Mouse (Mus musculus) limb, embryonic 13.5 days (tissue): ENCODE results near the gene D930020B18Rik. TPM values are rescaled to one million over a fixed set of nuclear protein-coding genes. Genes with fewer than 3 reads are reported as not detected.

ENCODE experiments used
- ATAC-seq: fragments of 200-750 bp; cut with Nextera tagmentation; 2 replicates; pipeline ENCODE4 v1.8.0; 2017; ENCODE audit warnings: low read depth, moderate number of reproducible peaks, moderate TSS enrichment; ENCODE audit not compliant: low FRiP score
- H3K27ac ChIP-seq: fragments of 300-500 bp; sonication (generic); 2 replicates; pipeline ENCODE4 v1.5.1; 2015; ENCODE audit warnings: inconsistent platforms, mild to moderate bottlenecking, moderate library complexity
- H3K27me3 ChIP-seq: fragments of 300-500 bp; sonication (generic); 2 replicates; pipeline ENCODE4 v1.6.1; 2015; ENCODE audit warnings: mild to moderate bottlenecking, inconsistent platforms
- H3K36me3 ChIP-seq: fragments of 300-500 bp; sonication (generic); 2 replicates; pipeline ENCODE4 v1.6.1; 2015; ENCODE audit warnings: inconsistent platforms, mild to moderate bottlenecking, moderate library complexity
- H3K4me1 ChIP-seq: fragments of 300-500 bp; sonication (generic); 2 replicates; pipeline ENCODE4 v1.6.1; 2015; ENCODE audit warnings: inconsistent platforms
- H3K4me2 ChIP-seq: fragments of 300-500 bp; sonication (generic); replicated peaks from 2 replicates; pipeline ENCODE4 v1.6.1; 2015; ENCODE audit warnings: inconsistent platforms, mild to moderate bottlenecking, moderate library complexity
- H3K4me3 ChIP-seq: fragments of 300-500 bp; sonication (generic); 2 replicates; pipeline ENCODE4 v1.5.1; 2015; ENCODE audit warnings: moderate library complexity, mild to moderate bottlenecking, inconsistent platforms
- H3K9ac ChIP-seq: fragments of 300-500 bp; sonication (generic); 2 replicates; pipeline ENCODE4 v1.6.1; 2015; ENCODE audit warnings: mild to moderate bottlenecking, inconsistent platforms
- H3K9me3 ChIP-seq: fragments of 300-500 bp; sonication (generic); 2 replicates; pipeline ENCODE4 v1.6.1; 2016; ENCODE audit warnings: inconsistent platforms
- WGBS: fragments of 180-500 bp; shearing (Covaris S2); methylation state at CpG from one replicate; pipeline ENCODE4 v1.1.7; 2015; 5-methylcytosine and 5-hydroxymethylcytosine counted together
- microRNA-seq: library from miRNA; unstranded; fragments of <30 nt; microRNA quantifications from one replicate; pipeline ENCODE4, GENCODE M21; 2016
- polyA plus RNA-seq: library from polyadenylated mRNA; unstranded; fragments of >200 nt; fragmentation: Nextera tagmentation; extraction: Ambion mirVana; gene quantifications from 2 replicates; pipeline ENCODE4 v1.2.1, GENCODE M21; 2015

The D930020B18Rik gene
- polyA plus RNA-seq, 1 experiment from 2014 or later: 1.2 TPM

DNA sequence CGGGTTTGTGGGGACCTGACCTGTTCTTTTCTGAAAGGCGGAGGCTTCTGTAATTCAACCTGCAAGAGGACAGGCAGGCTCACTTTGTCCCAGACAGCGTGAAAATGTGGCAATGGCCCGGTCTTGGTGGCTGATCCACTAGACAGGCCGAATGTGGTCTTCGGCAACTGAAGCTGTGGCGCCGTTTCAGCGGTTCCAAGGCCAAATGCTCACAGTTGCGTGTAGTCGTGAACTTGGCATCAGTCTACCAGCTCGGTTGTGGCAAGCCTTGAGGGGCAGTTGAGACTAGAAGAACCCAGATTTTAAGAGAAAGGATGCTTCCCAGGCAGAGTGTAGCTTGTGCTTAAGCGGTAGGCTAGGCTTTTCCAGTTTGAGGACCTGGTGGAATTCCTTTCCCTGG, 79.3 kb downstream of the D930020B18Rik start:
- H3K9me3 ChIP-seq: peaks cover 17% of the 10 kb centered on the region
- 93% methylated on average over 13 of the region's 13 CpGs for WGBS
- H3K27me3 ChIP-seq: no peaks in the 10 kb centered on the region
- H3K9ac ChIP-seq: no peak overlapping the region
- ATAC-seq: no peak
- H3K27ac ChIP-seq: no peak overlapping the region
- H3K4me3 ChIP-seq: no peak overlapping the region
- H3K36me3 ChIP-seq: no peaks in the 10 kb centered on the region
- H3K4me2 ChIP-seq: no peak overlapping the region
- H3K4me1 ChIP-seq: no peaks in the 10 kb centered on the region

GRCm38 (mm10) chr10:121726505-121726904, 85.1 kb downstream of the D930020B18Rik start:
- no peaks in the 10 kb centered on the region for H3K4me1 ChIP-seq
- 67% methylated on average over 4 of the region's 4 CpGs for WGBS

GRCm38 (mm10) chr10:121727151-121727550, 85.8 kb downstream of the D930020B18Rik start:
- 0 out of 2 replicates have a peak, but pooled peaks cover 2% of the 10 kb centered on the region for H3K9me3 ChIP-seq
- no peak overlapping the region for H3K4me3 ChIP-seq
- H3K36me3 ChIP-seq: no peaks in the 10 kb centered on the region
- WGBS: 68% methylated on average over 4 of the region's 4 CpGs
- ATAC-seq: no peak
- no peak overlapping the region for H3K27ac ChIP-seq
- H3K4me2 ChIP-seq: no peak overlapping the region
- no peaks in the 10 kb centered on the region for H3K27me3 ChIP-seq
- no peak overlapping the region for H3K9ac ChIP-seq
- no peaks in the 10 kb centered on the region for H3K4me1 ChIP-seq

More at GRCm38 (mm10) chr10:121726505-121726904, 85.1 kb downstream of the D930020B18Rik start:
- H3K9me3 ChIP-seq: peaks cover 8% of the 10 kb centered on the region; the same call in 1 of the 2 replicates
- no peak overlapping the region for H3K9ac ChIP-seq
- no peaks in the 10 kb centered on the region for H3K36me3 ChIP-seq
- no peak overlapping the region for H3K4me3 ChIP-seq
- no peak overlapping the region for H3K4me2 ChIP-seq
- no peak for ATAC-seq
- no peak overlapping the region for H3K27ac ChIP-seq
- H3K27me3 ChIP-seq: no peaks in the 10 kb centered on the region

GRCm38 (mm10) chr10:121728226-121728625, 86.8 kb downstream of the D930020B18Rik start:
- no peak overlapping the region for H3K27ac ChIP-seq
- no peak overlapping the region for H3K4me3 ChIP-seq
- ATAC-seq: no peak
- no peak overlapping the region for H3K4me2 ChIP-seq
- no peaks in the 10 kb centered on the region for H3K36me3 ChIP-seq
- WGBS: 97% methylated on average over 4 of the region's 4 CpGs
- no peaks in the 10 kb centered on the region for H3K4me1 ChIP-seq
- no peak overlapping the region for H3K9ac ChIP-seq
- H3K27me3 ChIP-seq: no peaks in the 10 kb centered on the region
- no peaks in the 10 kb centered on the region for H3K9me3 ChIP-seq

- Histone ChIP-seq H3K4me2 (no peak overlapping the region), H3K4me3 (no peak overlapping the region), H3K4me1 (no peaks in the 10 kb centered on the region), H3K27me3 (no peaks in the 10 kb centered on the region), H3K9me3 (no peaks in the 10 kb centered on the region), H3K9ac (no peak overlapping the region), H3K36me3 (no peaks in the 10 kb centered on the region), H3K27ac (no peak overlapping the region)
- WGBS: 90% methylated on average over 8 of the region's 8 CpGs
- ATAC-seq: no peak
These were observed 89.8 kb downstream of the D930020B18Rik start for GRCm38 (mm10) chr10:121731048-121731725.

GRCm38 (mm10) chr10:121732542-121732941, 91.2 kb downstream of the D930020B18Rik start:
- H3K27ac ChIP-seq: no peak overlapping the region
- no peak for ATAC-seq
- H3K4me1 ChIP-seq: no peaks in the 10 kb centered on the region
- H3K9me3 ChIP-seq: no peaks in the 10 kb centered on the region
- H3K4me3 ChIP-seq: no peak overlapping the region
- 89% methylated on average over 9 of the region's 9 CpGs for WGBS
- no peaks in the 10 kb centered on the region for H3K27me3 ChIP-seq
- no peak overlapping the region for H3K9ac ChIP-seq
- H3K36me3 ChIP-seq: no peaks in the 10 kb centered on the region
- H3K4me2 ChIP-seq: no peak overlapping the region

GRCm38 (mm10) chr10:121737256-121737655, 95.9 kb downstream of the D930020B18Rik start:
- Histone ChIP-seq H3K27ac (no peak overlapping the region), H3K36me3 (no peaks in the 10 kb centered on the region), H3K4me3 (no peak overlapping the region), H3K4me2 (no peak overlapping the region), H3K9me3 (no peaks in the 10 kb centered on the region), H3K9ac (no peak overlapping the region), H3K4me1 (peaks cover 8% of the 10 kb centered on the region), H3K27me3 (no peaks in the 10 kb centered on the region)
- no peak for ATAC-seq
- WGBS: 87% methylated on average over 3 of the region's 3 CpGs

DNA sequence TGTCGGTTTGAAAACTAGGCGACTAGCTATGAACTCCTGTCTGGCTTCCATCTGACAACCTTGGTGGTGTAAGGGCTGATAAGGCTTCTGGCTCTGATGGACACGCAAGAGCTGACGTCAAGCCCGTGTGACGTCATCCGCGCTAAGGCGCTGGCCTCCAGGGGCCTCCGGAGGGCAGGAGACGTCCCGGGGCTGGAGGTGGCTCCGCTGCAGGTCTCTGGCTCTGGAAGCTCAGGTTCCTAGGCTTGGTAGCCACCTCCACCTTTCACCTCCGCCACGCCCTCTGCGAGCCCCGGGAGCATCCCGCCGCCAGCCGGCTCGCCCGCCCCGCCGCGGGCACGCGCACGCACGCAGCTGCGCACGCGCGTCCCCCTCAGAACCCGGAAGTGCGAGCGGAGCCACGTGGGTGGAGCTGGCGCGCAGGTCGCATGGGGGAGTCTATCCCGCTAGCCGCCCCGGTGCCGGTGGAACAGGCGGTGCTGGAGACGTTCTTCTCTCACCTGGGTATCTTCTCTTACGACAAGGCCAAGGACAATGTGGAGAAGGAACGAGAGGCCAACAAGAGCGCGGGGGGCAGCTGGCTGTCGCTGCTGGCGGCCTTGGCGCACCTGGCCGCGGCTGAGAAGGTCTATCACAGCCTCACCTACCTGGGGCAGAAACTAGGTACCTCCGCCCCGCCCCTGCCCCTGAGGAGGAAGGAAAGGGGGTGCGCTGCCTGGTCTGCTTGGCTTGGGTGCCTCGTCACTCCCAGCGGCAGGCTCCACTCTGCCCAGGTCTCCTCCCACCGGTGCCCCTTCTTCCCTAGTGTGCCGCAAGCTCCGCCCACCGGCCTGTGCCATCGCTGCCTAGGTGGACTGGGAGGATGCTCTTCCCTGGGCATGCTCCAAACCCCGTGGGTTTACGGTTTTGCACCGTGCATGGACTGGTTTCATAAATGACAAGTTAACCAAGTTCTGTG, 98.4 kb downstream of the D930020B18Rik start, which contains the start of gene BC048403:
Gene BC048403, plus strand, starts transcription at position 390 of the 958 bp plus-strand sequence.
- H3K4me2 ChIP-seq: peak within 1 kb of the TSS; percentile 97
- no peaks in the 10 kb centered on the region for H3K36me3 ChIP-seq
- H3K27me3 ChIP-seq: no peaks in the 10 kb centered on the region
- WGBS: under 1% methylated on average over 66 of the region's 68 CpGs
- peak; percentile 91 for ATAC-seq
- peak within 1 kb of the TSS; percentile 88 for H3K4me3 ChIP-seq
- peaks cover 8% of the 10 kb centered on the region for H3K4me1 ChIP-seq
- no peaks in the 10 kb centered on the region for H3K9me3 ChIP-seq
- H3K9ac ChIP-seq: peak within 1 kb of the TSS; percentile 74
- 0 out of 2 replicates have a peak within 1 kb of the TSS, but pooled peaks have one; percentile 22 for H3K27ac ChIP-seq

- Histone ChIP-seq H3K4me2 (no peak overlapping the region), H3K9ac (no peak overlapping the region), H3K27ac (no peak overlapping the region), H3K36me3 (peaks cover 20% of the 10 kb centered on the region), H3K9me3 (no peaks in the 10 kb centered on the region), H3K4me3 (no peak overlapping the region), H3K27me3 (no peaks in the 10 kb centered on the region), H3K4me1 (peaks cover 8% of the 10 kb centered on the region)
- ATAC-seq: no peak
- 33% methylated on average over 4 of the region's 4 CpGs for WGBS
These were observed 100.9 kb downstream of the D930020B18Rik start for GRCm38 (mm10) chr10:121742336-121742735.

Small RNAs within 50 kb of the gene (microRNA-seq; reads per million reads assigned to microRNA genes)
- gene Gm24330: not detected

Other genes with a start within 250 kb of the D930020B18Rik start
- 17.8 and 18.1 TPM in 2 replicates for gene Rassf3, start 165.2 kb upstream of the D930020B18Rik start, polyA plus RNA-seq
- gene Tbk1, start 54.8 kb upstream of the D930020B18Rik start, polyA plus RNA-seq: 31.1 and 32.5 TPM in 2 replicates
- 45.8 and 46.0 TPM in 2 replicates for gene Xpot, start 15.3 kb upstream of the D930020B18Rik start, polyA plus RNA-seq
- gene BC048403, start 98.3 kb downstream of the D930020B18Rik start, polyA plus RNA-seq: 2.7 and 2.8 TPM in 2 replicates